In genomic region chr7:125741271-125741703, GRCm38 (mm10) we compare ENCODE assay signal across 18 mouse cellular contexts. TPM values are rescaled to one million over a fixed set of nuclear protein-coding genes. Genes with fewer than 3 reads are reported as not detected.
A peak's percentile ranks its signal among the peaks of the same experiment; 100 is the strongest.
DNase-seq lines count a peak whose midpoint lies in the region; ATAC-seq and TF ChIP-seq lines count a peak whose summit lies in the region.
"Had no signal": no experiment of that assay in that cellular context is flagged by ENCODE, and none has a peak within 500 bp of the region (broad histone marks: within the 10 kb centered on the region; RNA-seq: fewer than 3 reads in every experiment).

No protein-coding gene starts in this region.

- no peaks in the 10 kb centered on the region for H3K36me3 ChIP-seq in heart, embryonic 12.5 days
- H3K36me3 ChIP-seq in stomach, postnatal 0 days (ENCODE audit: control insufficient read depth, insufficient read depth, low read length) = no peaks in the 10 kb centered on the region
- H3K36me3 ChIP-seq: embryonic facial prominence, embryonic 10.5 days; liver, embryonic 13.5 days; midbrain, embryonic 12.5 days; neural tube, embryonic 12.5 days had no signal

- no peak overlapping the region for H3K27ac ChIP-seq in heart, embryonic 12.5 days (ENCODE audit: poor library complexity, severe bottlenecking)
- 0 out of 2 replicates have a peak overlapping the region, but pooled peaks have one; percentile 18 for H3K27ac ChIP-seq in stomach, postnatal 0 days (replicated peaks)
- H3K27ac ChIP-seq: embryonic facial prominence, embryonic 10.5 days; hindbrain, embryonic 13.5 days; liver, embryonic 13.5 days; midbrain, embryonic 12.5 days; neural tube, embryonic 12.5 days had no signal

- no peak for TF ChIP-seq EP300 in stomach, postnatal 0 days (optimal IDR thresholded peaks at IDR 0.05)

- no peak for TF ChIP-seq CTCF in lung, adult 2 months (IDR thresholded peaks at IDR 0.05; ENCODE audit: insufficient read depth, low read length)
- TF ChIP-seq CTCF in stomach, postnatal 0 days (IDR thresholded peaks at IDR 0.05; ENCODE audit: low read depth) = no peak

- no peak overlapping the region for H3K4me2 ChIP-seq in heart, embryonic 12.5 days
- no peak overlapping the region for H3K4me2 ChIP-seq in stomach, postnatal 0 days (replicated peaks; ENCODE audit: low read depth)
- H3K4me2 ChIP-seq: hindbrain, embryonic 13.5 days; liver, embryonic 13.5 days; midbrain, embryonic 12.5 days; neural tube, embryonic 12.5 days had no signal

- no peak for TF ChIP-seq POLR2A in lung, adult 2 months (IDR thresholded peaks at IDR 0.05; ENCODE audit: borderline replicate concordance, extremely low read depth, low read depth, low read length)

- no peak for ATAC-seq in heart, embryonic 12.5 days (ENCODE audit: insufficient number of reproducible peaks, low FRiP score)
- ATAC-seq in stomach, postnatal 0 days (ENCODE audit: low FRiP score, low TSS enrichment) = no peak; the same call in 1 of the 2 replicates

- no peak overlapping the region for H3K4me3 ChIP-seq in heart, embryonic 12.5 days
- no peak overlapping the region for H3K4me3 ChIP-seq in lung, adult 2 months (replicated peaks; ENCODE audit: extremely low read depth, low read depth, low read length)
- H3K4me3 ChIP-seq in stomach, postnatal 0 days (ENCODE audit: low read depth, low read length) = no peak overlapping the region
- H3K4me3 ChIP-seq: embryonic facial prominence, embryonic 10.5 days; hindbrain, embryonic 13.5 days; liver, embryonic 13.5 days; midbrain, embryonic 12.5 days; neural tube, embryonic 12.5 days had no signal

- H3K27me3 ChIP-seq in heart, embryonic 12.5 days (replicated peaks) = no peaks in the 10 kb centered on the region
- no peaks in the 10 kb centered on the region for H3K27me3 ChIP-seq in stomach, postnatal 0 days (ENCODE audit: control insufficient read depth, insufficient read depth, low read length)
- H3K27me3 ChIP-seq: hindbrain, embryonic 13.5 days; liver, embryonic 13.5 days; midbrain, embryonic 12.5 days; neural tube, embryonic 12.5 days had no signal

- peak; percentile 96 for DNase-seq in heart, adult 11 months
- peak; percentile 47 to 67 for DNase-seq in lung, adult 18-20 months
- no peak for DNase-seq in lung, adult 2 months
- peak; percentile 74 to 84 for DNase-seq in kidney, postnatal 36 days
- peak; percentile 30 for DNase-seq in stomach, postnatal 0 days (ENCODE audit: low spot score)
- no peak for DNase-seq in thymus, postnatal 25 days
- DNase-seq in layer of hippocampus, adult 9-10 months (ENCODE audit: low spot score) = no peak
- DNase-seq: B cell, adult 2 months; cerebellum, postnatal 14 days; liver, embryonic 13.5 days; right cerebral cortex, postnatal 14 days; thymus, adult 18-20 months had no signal

- no peaks in the 10 kb centered on the region for H3K9me3 ChIP-seq in heart, embryonic 12.5 days (replicated peaks)
- no peaks in the 10 kb centered on the region for H3K9me3 ChIP-seq in stomach, postnatal 0 days (ENCODE audit: control insufficient read depth, low read length)
- H3K9me3 ChIP-seq: embryonic facial prominence, embryonic 10.5 days; G1E; hindbrain, embryonic 13.5 days; liver, embryonic 13.5 days; midbrain, embryonic 12.5 days; neural tube, embryonic 12.5 days had no signal

- no peak overlapping the region for H3K9ac ChIP-seq in heart, embryonic 12.5 days
- H3K9ac ChIP-seq in stomach, postnatal 0 days (ENCODE audit: low read length) = no peak overlapping the region
- H3K9ac ChIP-seq: hindbrain, embryonic 13.5 days; liver, embryonic 13.5 days; midbrain, embryonic 12.5 days; neural tube, embryonic 12.5 days had no signal

- 23% methylated on average over 1 of the region's 1 CpGs for whole genome bisulfite sequencing in heart, embryonic 12.5 days
- 14% methylated on average over 1 of the region's 1 CpGs for WGBS in lung, adult 2 months
- 33% methylated on average over 1 of the region's 1 CpGs for WGBS in stomach, postnatal 0 days

- H3K4me1 ChIP-seq in heart, embryonic 12.5 days (replicated peaks) = peaks cover 14% of the 10 kb centered on the region
- no peaks in the 10 kb centered on the region; the same call in 1 of the 2 replicates for H3K4me1 ChIP-seq in lung, adult 2 months (ENCODE audit: control insufficient read depth, insufficient read depth, low read length)
- no peaks in the 10 kb centered on the region for H3K4me1 ChIP-seq in stomach, postnatal 0 days (replicated peaks; ENCODE audit: control insufficient read depth, insufficient read depth)
- H3K4me1 ChIP-seq: midbrain, embryonic 12.5 days; neural tube, embryonic 12.5 days had no signal

RNA-seq across cellular contexts. Expression of gene D430042O09Rik, which starts 33.6 kb away (rescaled TPM):
- 9.4 and 10.3 TPM in 2 replicates for polyA plus RNA-seq in heart, embryonic 12.5 days (2016; fragmentation: Nextera tagmentation; extraction: Ambion mirVana)
- 15.9 and 18.4 TPM in 2 replicates for polyA plus RNA-seq in lung, adult 2 months (2012; rRNA removed)
- 2.1 and 2.4 TPM in 2 replicates for polyA plus RNA-seq in stomach, postnatal 0 days (2015; fragmentation: Nextera tagmentation; extraction: Ambion mirVana)

RNA-seq across cellular contexts. Expression of gene Gtf3c1, which starts 33.7 kb away (rescaled TPM):
- 43.7 TPM in 2 replicates for polyA plus RNA-seq in heart, embryonic 12.5 days (2016; fragmentation: Nextera tagmentation; extraction: Ambion mirVana)
- polyA plus RNA-seq in lung, adult 2 months (2012; rRNA removed) = 61.9 and 68.4 TPM in 2 replicates
- polyA plus RNA-seq in stomach, postnatal 0 days (2015; fragmentation: Nextera tagmentation; extraction: Ambion mirVana) = 6.3 and 6.6 TPM in 2 replicates

Comparison
In these comparisons a context has a peak if more than half of its experiments do, and no peak if none do; other contexts are left out.
1. DNase-seq: peak in heart, adult 11 months (single experiment), lung, adult 18-20 months (2 of 2), kidney, postnatal 36 days (2 of 2) and stomach, postnatal 0 days (single experiment); none in lung, adult 2 months (single experiment), thymus, postnatal 25 days (single experiment) and layer of hippocampus, adult 9-10 months (single experiment).